Mouse (Mus musculus) embryonic facial prominence, embryonic 13.5 days (tissue): ENCODE results near the gene Bbs9. TPM values are rescaled to one million over a fixed set of nuclear protein-coding genes. Genes with fewer than 3 reads are reported as not detected.

Experiments
- polyA plus RNA-seq: library from polyadenylated mRNA; unstranded; fragments of >200 nt; fragmentation: Nextera tagmentation; extraction: Ambion mirVana; gene quantifications from 2 replicates; pipeline ENCODE4 v1.2.1, GENCODE M21; 2015

Gene Bbs9
- polyA plus RNA-seq, 1 experiment from 2014 or later, result 13.8 TPM

Other genes starting within 250 kb of the Bbs9 start
- gene Zfp599, start 215.8 kb upstream of the Bbs9 start, polyA plus RNA-seq, result 7.6 and 8.4 TPM in 2 replicates
- 30.1 and 31.3 TPM in 2 replicates for gene Zfp810, start 168.1 kb upstream of the Bbs9 start, polyA plus RNA-seq
- 41.9 and 42.5 TPM in 2 replicates for gene Anln, start 86.5 kb upstream of the Bbs9 start, polyA plus RNA-seq
- 3.1 and 4.4 TPM in 2 replicates for gene 9530077C05Rik, start 64.2 kb upstream of the Bbs9 start, polyA plus RNA-seq
- not detected in 2 replicates for gene Gm17545, start 21.4 kb upstream of the Bbs9 start, polyA plus RNA-seq
- 68.3 and 79.5 TPM in 2 replicates for gene Rp9, start 6.0 kb upstream of the Bbs9 start, polyA plus RNA-seq